Mouse (Mus musculus) ES-E14 (cell line): Measurements from ENCODE around the gene Fads1. TPM values are rescaled to one million over a fixed set of nuclear protein-coding genes. Genes with fewer than 3 reads are reported as not detected.
A peak's percentile ranks its signal among the peaks of the same experiment; 100 is the strongest.

ENCODE experiments used
- DNase-seq: peaks from one replicate; pipeline ENCODE4 v3.0.0-alpha.2; 2013; ENCODE audit warnings: low read depth, low spot score
- H3K27ac ChIP-seq: 2 replicates; pipeline ENCODE4 v1.5.1; 2012; ENCODE audit warnings: low read depth, mild to moderate bottlenecking, low read length, moderate library complexity, mixed read lengths; ENCODE audit not compliant: poor library complexity, insufficient read depth, severe bottlenecking
- H3K36me3 ChIP-seq: 2 replicates; pipeline ENCODE4 v1.6.1; 2012; ENCODE audit warnings: mild to moderate bottlenecking, low read length, moderate library complexity, mixed read lengths; ENCODE audit not compliant: control insufficient read depth, poor library complexity, insufficient read depth, severe bottlenecking
- H3K4me1 ChIP-seq, 2 experiments: fragments of 150-350 bp in 1 of 2; sonication (generic) in 1 of 2; 2 replicates each; pipeline ENCODE4 v1.6.1; 2012; ENCODE audit warnings: low read length in 2 of 2, mild to moderate bottlenecking in 1 of 2, mixed read lengths in 1 of 2; ENCODE audit not compliant: control insufficient read depth in 2 of 2, insufficient read depth in 2 of 2, poor library complexity in 1 of 2
- H3K4me3 ChIP-seq, 2 experiments: fragments of 150-350 bp in 1 of 2; sonication (generic) in 1 of 2; 2 replicates each; pipeline ENCODE4 v1.5.1; 2012; ENCODE audit warnings: low read length in 2 of 2, low read depth in 1 of 2, mild to moderate bottlenecking in 1 of 2, mixed read lengths in 1 of 2; ENCODE audit not compliant: insufficient read depth in 1 of 2, poor library complexity in 1 of 2, severe bottlenecking in 1 of 2
- H3K9ac ChIP-seq: 2 replicates; pipeline ENCODE4 v1.6.1; 2012; ENCODE audit warnings: low read depth, mild to moderate bottlenecking, low read length, mixed read lengths; ENCODE audit not compliant: poor library complexity, insufficient read depth, severe bottlenecking
- H3K9me3 ChIP-seq: fragments of 150-350 bp; sonication (generic); 2 replicates; pipeline ENCODE4 v1.6.1; 2012; ENCODE audit warnings: low read depth, mild to moderate bottlenecking, low read length; ENCODE audit not compliant: control insufficient read depth, insufficient read depth
- CHD2 ChIP-seq: IDR thresholded peaks from 2 replicates; pipeline ENCODE4 v1.6.1; 2014; ENCODE audit warnings: mild to moderate bottlenecking, low read depth, low read length, inconsistent platforms
- HCFC1 ChIP-seq: IDR thresholded peaks from 2 replicates; pipeline ENCODE4 v1.6.1; 2012; ENCODE audit warnings: low read length, inconsistent platforms, borderline replicate concordance; ENCODE audit not compliant: insufficient read depth
- MAFK ChIP-seq: IDR thresholded peaks from 2 replicates; pipeline ENCODE4 v1.6.1; 2014; ENCODE audit warnings: mild to moderate bottlenecking, low read depth, low read length, inconsistent platforms; ENCODE audit not compliant: insufficient read depth
- ZC3H11A ChIP-seq: IDR thresholded peaks from 2 replicates; pipeline ENCODE4 v1.6.1; 2012; ENCODE audit warnings: low read depth, mild to moderate bottlenecking, inconsistent platforms, low read length, borderline replicate concordance
- ZNF384 ChIP-seq: IDR thresholded peaks from 2 replicates; pipeline ENCODE4 v1.6.1; 2012; ENCODE audit warnings: low read depth, low read length, inconsistent platforms
- in situ Hi-C, 2 experiments: fragments of 600-800 bp; cut with MboI; formaldehyde crosslinking; loops; one replicate each; pipeline ENCODE4 v1.15.1; 2025; ENCODE audit warnings: low sequenced_read_pairs in 2 of 2, inconsistent platforms in 1 of 2; ENCODE audit not compliant: unreplicated experiment in 2 of 2
- total RNA-seq: library from RNA; depleted of rRNA; stranded (reverse); fragments of 300-350 nt; gene quantifications from 2 replicates; pipeline ENCODE4 v1.2.3, GENCODE M21; 2012

The Fads1 gene
- total RNA-seq, 1 experiment: 47.4 TPM

GRCm38 (mm10) chr19:10181225-10181624, 1.5 kb upstream of the Fads1 start:
- TF ChIP-seq MAFK (no peak), HCFC1 (no peak), ZC3H11A (no peak), ZNF384 (no peak), CHD2 (no peak)
- Histone ChIP-seq H3K36me3 (peaks cover 13% of the 10 kb centered on the region), H3K9ac (no peak overlapping the region), H3K27ac (no peak overlapping the region), H3K4me1 (peaks cover 4 to 12% of the 10 kb centered on the region in 2 experiments; a peak in 3 of 4 replicates), H3K9me3 (no peaks in the 10 kb centered on the region), H3K4me3 (no peak overlapping the region)
- DNase-seq: no peak
- in situ Hi-C loops: no loop called here

- H3K9me3 ChIP-seq: no peaks in the 10 kb centered on the region
- H3K4me1 ChIP-seq: peaks cover 0 to 12% of the 10 kb centered on the region in 2 experiments; a peak in 3 of 4 replicates
- peak overlapping the region; percentile 33; the same call in 1 of the 2 replicates for H3K9ac ChIP-seq
- peaks cover 17% of the 10 kb centered on the region for H3K36me3 ChIP-seq
- H3K4me3 ChIP-seq: peak overlapping the region; percentile 23 to 63; a peak in 3 of 4 replicates
- DNase-seq: no peak
- no peak for TF ChIP-seq HCFC1
- in situ Hi-C loops: no loop called here
- peak overlapping the region; percentile 28; the same call in 1 of the 2 replicates for H3K27ac ChIP-seq
Observed at GRCm38 (mm10) chr19:10182142-10182541, 546 bp upstream of the Fads1 start.

- H3K9me3 ChIP-seq: no peaks in the 10 kb centered on the region
- in situ Hi-C loops: no loop called here
Observed at GRCm38 (mm10) chr19:10183299-10183983, 753 bp downstream of the Fads1 start.

GRCm38 (mm10) chr19:10184096-10184495, 1.4 kb downstream of the Fads1 start:
- peaks cover 0 to 12% of the 10 kb centered on the region in 2 experiments; a peak in 2 of 4 replicates for H3K4me1 ChIP-seq
- DNase-seq: no peak
- TF ChIP-seq MAFK: no peak
- TF ChIP-seq CHD2: no peak
- no peak for TF ChIP-seq ZNF384
- TF ChIP-seq ZC3H11A: no peak
- TF ChIP-seq HCFC1: no peak
- H3K9me3 ChIP-seq: no peaks in the 10 kb centered on the region
- H3K36me3 ChIP-seq: peaks cover 30% of the 10 kb centered on the region
- H3K27ac ChIP-seq: no peak overlapping the region
- peak overlapping the region; percentile 87 for H3K9ac ChIP-seq
- in situ Hi-C loops: no loop called here
- peak overlapping the region; percentile 83 to 90 for H3K4me3 ChIP-seq

More at GRCm38 (mm10) chr19:10183299-10183983, 753 bp downstream of the Fads1 start:
- TF ChIP-seq HCFC1: no peak
- no peak for TF ChIP-seq ZNF384
- no peak for TF ChIP-seq CHD2
- no peak for TF ChIP-seq ZC3H11A
- TF ChIP-seq MAFK: no peak
- H3K36me3 ChIP-seq: peaks cover 23% of the 10 kb centered on the region
- H3K27ac ChIP-seq: peak overlapping the region; percentile 7; the same call in 1 of the 2 replicates
- no peak for DNase-seq
- peaks cover 0 to 12% of the 10 kb centered on the region in 2 experiments; a peak in 2 of 4 replicates for H3K4me1 ChIP-seq
- peak overlapping the region; percentile 87 for H3K9ac ChIP-seq
- peak overlapping the region; percentile 83 to 90 for H3K4me3 ChIP-seq
